Mouse (Mus musculus) gastrocnemius, adult 8-10 months (tissue): Measurements from ENCODE around the gene Stk31. TPM values are rescaled to one million over a fixed set of nuclear protein-coding genes. Genes with fewer than 3 reads are reported as not detected.

Experiments
- total RNA-seq, 4 experiments: library from RNA; stranded (reverse); gene quantifications; 2 replicates each; pipeline ENCODE4 v1.2.4; 2022

Stk31 gene
- total RNA-seq, 4 experiments from 2014 or later, result 0.16 TPM; not detected in 3

Other genes starting within 250 kb of the Stk31 start
- gene Igf2bp3, start 180.6 kb upstream of the Stk31 start, total RNA-seq, result under 1 TPM; 0.10 to 0.19 (median 0.16) TPM
- 10 to 100 TPM; 11.4 to 15.3 (median 14.3) TPM for gene Tra2a, start 131.6 kb upstream of the Stk31 start, total RNA-seq
- gene Ccdc126, start 76.3 kb upstream of the Stk31 start, total RNA-seq, result 1 to 10 TPM; 1.6 to 2.2 (median 1.8) TPM
- gene Fam221a, start 27.9 kb upstream of the Stk31 start, total RNA-seq, result under 1 TPM in 1 of 4 experiments, not detected in 3; 0.51 TPM